Mouse (Mus musculus): ENCODE data around the gene Trappc3l. TPM values are rescaled to one million over a fixed set of nuclear protein-coding genes. Genes with fewer than 3 reads are reported as not detected.

Gene Trappc3l
- polyA plus RNA-seq, 1 experiment: not detected

DNA sequence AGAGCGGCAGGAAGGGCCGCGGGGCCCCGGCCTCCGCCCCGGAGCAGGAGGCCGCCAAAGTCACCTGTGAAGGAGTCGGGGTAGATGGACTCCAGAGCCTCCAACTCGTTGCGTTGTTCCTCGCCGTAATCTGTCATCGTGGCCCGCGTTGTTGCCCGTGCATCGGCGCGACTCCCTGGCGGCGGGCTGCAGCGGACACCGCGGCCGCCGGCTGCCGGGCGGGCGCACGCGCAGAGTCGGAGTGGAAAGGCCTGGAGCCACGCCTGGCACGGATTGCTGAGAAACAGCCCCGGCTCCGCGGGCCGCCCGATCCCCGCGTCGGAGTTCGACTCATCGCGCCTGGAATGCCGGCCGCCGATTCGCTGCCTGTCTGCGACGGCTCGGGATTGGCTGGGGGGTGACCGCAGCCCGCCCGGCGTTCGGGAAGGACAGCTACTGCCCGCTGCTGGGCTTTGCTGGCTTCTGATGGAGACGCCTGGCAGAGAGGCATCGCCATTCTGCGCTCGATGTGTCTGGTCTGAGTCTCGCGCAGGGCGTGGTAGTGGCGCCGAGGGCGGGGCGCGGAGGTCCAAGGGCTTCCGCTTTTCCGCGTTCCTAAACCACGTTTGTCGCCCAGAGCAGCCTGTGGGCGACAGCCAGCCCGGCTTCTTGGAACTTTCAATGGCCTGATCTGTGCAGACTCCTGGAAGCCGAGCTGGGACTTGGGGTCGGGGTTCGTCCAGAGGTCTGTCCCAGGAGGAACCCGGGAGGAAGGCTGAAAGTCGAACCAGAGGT is 17.9 kb upstream of the Trappc3l start, which contains the start of gene Rwdd1:
Rwdd1 (minus strand) TSS at position 323 of the 774 bp plus-strand sequence.
- peak within 1 kb of the TSS; percentile 90 for H3K9ac ChIP-seq (ENCODE audit: low read depth, poor library complexity, severe bottlenecking)
- TF ChIP-seq EP300 (IDR thresholded peaks at IDR 0.05; ENCODE audit: insufficient read depth, low read depth, low read length): peak; percentile 58; the same call in 1 of the 2 replicates
- no peak for TF ChIP-seq CTCF (IDR thresholded peaks at IDR 0.05; ENCODE audit: low read depth, low read length)
- TF ChIP-seq POLR2A (IDR thresholded peaks at IDR 0.05; ENCODE audit: insufficient read depth, low read length): peak; percentile 38

DNA sequence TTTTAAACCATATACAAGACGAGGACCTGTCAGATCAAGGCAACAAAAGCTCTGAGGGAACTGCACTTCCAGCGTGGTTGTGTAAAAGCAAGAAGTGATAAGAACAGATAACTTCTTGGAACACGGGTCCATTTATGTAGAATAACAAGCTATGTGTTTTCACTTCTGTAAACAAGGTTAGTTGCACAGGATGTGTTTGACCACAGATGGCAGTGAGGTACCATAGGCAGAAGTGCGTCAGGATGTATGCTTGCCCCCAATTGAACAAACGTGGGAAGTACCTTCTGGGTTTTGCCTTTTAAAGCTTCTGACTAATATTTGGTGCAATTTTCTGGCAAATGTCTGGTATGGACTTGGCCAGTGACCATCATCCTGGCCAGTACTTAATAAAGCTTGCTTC is 7.1 kb upstream of the Trappc3l start:
- Histone ChIP-seq H3K27ac (ENCODE audit: insufficient read depth, low read length) (no peak overlapping the region), H3K9ac (ENCODE audit: low read depth, poor library complexity, severe bottlenecking) (no peak overlapping the region)
- TF ChIP-seq CTCF (IDR thresholded peaks at IDR 0.05; ENCODE audit: low read depth, low read length) (no peak), EP300 (IDR thresholded peaks at IDR 0.05; ENCODE audit: insufficient read depth, low read depth, low read length) (no peak), POLR2A (IDR thresholded peaks at IDR 0.05; ENCODE audit: insufficient read depth, low read length) (no peak)

More for the DNA sequence above, 17.9 kb upstream of the Trappc3l start, which contains the start of gene Rwdd1:
- Histone ChIP-seq H3K36me3 (ENCODE audit: control insufficient read depth, insufficient read depth, low read length, poor library complexity, severe bottlenecking) (0 out of 2 replicates have a peak, but pooled peaks cover 2% of the 10 kb centered on the region), H3K4me1 (ENCODE audit: control insufficient read depth, insufficient read depth, low read length) (no peaks in the 10 kb centered on the region), H3K9me3 (replicated peaks; ENCODE audit: control insufficient read depth, insufficient read depth, low read length, poor library complexity, severe bottlenecking) (no peaks in the 10 kb centered on the region), H3K27ac (ENCODE audit: insufficient read depth, low read length) (peak within 1 kb of the TSS; percentile 85), H3K27me3 (ENCODE audit: control insufficient read depth, insufficient read depth, low read length, poor library complexity, severe bottlenecking) (no peaks in the 10 kb centered on the region), H3K4me3 (ENCODE audit: low read depth, low read length) (peak within 1 kb of the TSS; percentile 94)

DNA sequence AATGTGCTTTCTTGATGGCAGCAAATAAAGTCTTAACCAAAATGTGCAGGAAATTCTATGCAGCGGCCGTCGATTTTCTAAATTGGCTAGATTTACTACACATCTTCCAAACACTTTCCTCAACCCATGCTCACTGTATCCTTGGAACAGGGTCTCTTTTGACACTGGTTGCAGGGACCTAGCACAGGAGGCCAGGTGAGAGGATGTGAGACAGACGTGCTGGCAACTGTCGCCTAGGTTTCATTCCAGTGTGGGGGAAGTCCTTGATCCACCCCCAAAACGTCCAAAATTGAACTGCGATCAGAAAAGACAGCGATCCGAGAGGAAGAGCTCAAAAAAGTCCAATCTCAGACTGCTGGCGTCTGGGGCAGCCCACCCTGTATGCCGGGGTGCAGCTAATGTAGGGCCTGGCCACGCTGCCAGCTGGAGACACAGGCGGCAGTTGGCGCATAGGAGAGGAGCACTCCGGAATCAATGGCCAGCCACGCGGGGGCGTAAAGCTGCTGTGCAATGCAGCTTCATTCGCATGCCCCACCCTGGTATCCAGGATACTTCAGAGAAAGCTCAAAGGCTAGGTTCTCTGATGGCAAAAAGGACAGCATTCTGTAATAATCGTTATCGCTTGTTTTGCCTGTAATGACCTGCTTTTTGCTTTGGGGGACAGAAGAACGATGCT is 3.6 kb upstream of the Trappc3l start:
- TF ChIP-seq POLR2A (IDR thresholded peaks at IDR 0.05; ENCODE audit: insufficient read depth, low read length) (no peak), EP300 (IDR thresholded peaks at IDR 0.05; ENCODE audit: insufficient read depth, low read depth, low read length) (no peak), CTCF (IDR thresholded peaks at IDR 0.05; ENCODE audit: low read depth, low read length) (peak; percentile 84)
- peaks cover 2% of the 10 kb centered on the region for H3K4me1 ChIP-seq (ENCODE audit: control insufficient read depth, insufficient read depth, low read length)
- no peaks in the 10 kb centered on the region for H3K27me3 ChIP-seq (ENCODE audit: control insufficient read depth, insufficient read depth, low read length, poor library complexity, severe bottlenecking)
- H3K27ac ChIP-seq (ENCODE audit: insufficient read depth, low read length): no peak overlapping the region
- no peak overlapping the region for H3K9ac ChIP-seq (ENCODE audit: low read depth, poor library complexity, severe bottlenecking)
- H3K9me3 ChIP-seq (replicated peaks; ENCODE audit: control insufficient read depth, insufficient read depth, low read length, poor library complexity, severe bottlenecking): no peaks in the 10 kb centered on the region
- peak overlapping the region; percentile 11; the same call in 1 of the 2 replicates for H3K4me3 ChIP-seq (ENCODE audit: low read depth, low read length)
- no peaks in the 10 kb centered on the region for H3K36me3 ChIP-seq (ENCODE audit: control insufficient read depth, insufficient read depth, low read length, poor library complexity, severe bottlenecking)

More for the DNA sequence above, 7.1 kb upstream of the Trappc3l start:
- Histone ChIP-seq H3K9me3 (replicated peaks; ENCODE audit: control insufficient read depth, insufficient read depth, low read length, poor library complexity, severe bottlenecking) (no peaks in the 10 kb centered on the region), H3K36me3 (ENCODE audit: control insufficient read depth, insufficient read depth, low read length, poor library complexity, severe bottlenecking) (no peaks in the 10 kb centered on the region), H3K27me3 (ENCODE audit: control insufficient read depth, insufficient read depth, low read length, poor library complexity, severe bottlenecking) (no peaks in the 10 kb centered on the region), H3K4me1 (ENCODE audit: control insufficient read depth, insufficient read depth, low read length) (peaks cover 2% of the 10 kb centered on the region), H3K4me3 (ENCODE audit: low read depth, low read length) (no peak overlapping the region)

DNA sequence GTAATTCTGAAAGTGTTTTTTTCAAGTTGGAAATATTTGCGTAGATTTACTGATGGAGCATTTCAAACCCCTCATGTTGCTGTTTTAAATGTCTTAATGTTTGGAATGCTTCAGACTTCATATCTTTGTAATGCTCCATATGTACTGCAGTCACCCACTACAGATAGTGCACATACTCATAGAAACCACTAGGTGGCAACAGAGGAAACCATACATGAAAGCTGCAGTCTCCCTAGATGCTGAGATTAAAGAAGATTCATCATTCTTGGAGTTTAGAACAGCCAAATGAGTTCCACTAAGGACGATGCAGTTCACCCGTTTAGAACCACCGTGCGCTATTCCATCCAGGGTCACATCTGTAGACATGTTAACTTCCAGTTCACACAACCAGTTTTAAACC is 810 bp upstream of the Trappc3l start:
- no peak overlapping the region for H3K27ac ChIP-seq (ENCODE audit: insufficient read depth, low read length)
- no peaks in the 10 kb centered on the region for H3K27me3 ChIP-seq (ENCODE audit: control insufficient read depth, insufficient read depth, low read length, poor library complexity, severe bottlenecking)
- H3K4me3 ChIP-seq (ENCODE audit: low read depth, low read length): no peak overlapping the region
- H3K9me3 ChIP-seq (replicated peaks; ENCODE audit: control insufficient read depth, insufficient read depth, low read length, poor library complexity, severe bottlenecking): no peaks in the 10 kb centered on the region
- no peaks in the 10 kb centered on the region for H3K36me3 ChIP-seq (ENCODE audit: control insufficient read depth, insufficient read depth, low read length, poor library complexity, severe bottlenecking)
- H3K4me1 ChIP-seq (ENCODE audit: control insufficient read depth, insufficient read depth, low read length): no peaks in the 10 kb centered on the region
- no peak for TF ChIP-seq EP300 (IDR thresholded peaks at IDR 0.05; ENCODE audit: insufficient read depth, low read depth, low read length)
- no peak for TF ChIP-seq POLR2A (IDR thresholded peaks at IDR 0.05; ENCODE audit: insufficient read depth, low read length)
- TF ChIP-seq CTCF (IDR thresholded peaks at IDR 0.05; ENCODE audit: low read depth, low read length): no peak
- no peak overlapping the region for H3K9ac ChIP-seq (ENCODE audit: low read depth, poor library complexity, severe bottlenecking)

DNA sequence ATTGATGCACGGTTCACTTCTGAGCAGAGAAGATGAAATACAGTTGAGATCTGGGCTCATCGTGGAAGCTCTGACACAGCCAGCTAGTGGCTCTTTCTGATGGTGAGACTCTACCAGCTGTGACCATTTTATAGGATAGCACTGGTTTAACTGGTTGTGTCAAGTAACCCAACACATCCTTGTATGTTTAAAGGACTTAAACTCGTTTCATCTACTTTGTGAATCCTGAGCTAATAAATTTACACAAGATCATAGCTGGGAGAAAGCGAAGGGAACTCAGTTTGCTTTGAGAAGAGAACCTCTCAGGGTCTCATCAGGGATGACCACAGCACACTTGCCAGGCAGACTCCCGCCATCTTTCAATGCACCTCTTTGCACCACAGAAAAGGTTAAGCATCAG is 6.8 kb downstream of the Trappc3l start, which contains the start of gene Calhm4:
Calhm4 (minus strand) TSS at position 101 of the 400 bp plus-strand sequence.
- Histone ChIP-seq H3K4me3 (ENCODE audit: low read depth, low read length) (no peak within 1 kb of the TSS), H3K27me3 (ENCODE audit: control insufficient read depth, insufficient read depth, low read length, poor library complexity, severe bottlenecking) (no peaks in the 10 kb centered on the region), H3K9me3 (replicated peaks; ENCODE audit: control insufficient read depth, insufficient read depth, low read length, poor library complexity, severe bottlenecking) (no peaks in the 10 kb centered on the region), H3K36me3 (ENCODE audit: control insufficient read depth, insufficient read depth, low read length, poor library complexity, severe bottlenecking) (no peaks in the 10 kb centered on the region), H3K27ac (ENCODE audit: insufficient read depth, low read length) (no peak within 1 kb of the TSS), H3K4me1 (ENCODE audit: control insufficient read depth, insufficient read depth, low read length) (no peaks in the 10 kb centered on the region), H3K9ac (ENCODE audit: low read depth, poor library complexity, severe bottlenecking) (no peak within 1 kb of the TSS)
- no peak for TF ChIP-seq CTCF (IDR thresholded peaks at IDR 0.05; ENCODE audit: low read depth, low read length)
- no peak for TF ChIP-seq POLR2A (IDR thresholded peaks at IDR 0.05; ENCODE audit: insufficient read depth, low read length)
- TF ChIP-seq EP300 (IDR thresholded peaks at IDR 0.05; ENCODE audit: insufficient read depth, low read depth, low read length): no peak

Measured in ES-Bruce4 (cell line).